Mouse (Mus musculus) heart, adult 2 months (tissue): Measurements from ENCODE around the gene Gm8127. TPM values are rescaled to one million over a fixed set of nuclear protein-coding genes. Genes with fewer than 3 reads are reported as not detected.
"Not testable (repeated sequence)": the region's sequence is repeated elsewhere in the genome, so short reads cannot be mapped to it uniquely, and the experiment has no call there.

Experiments used
- DNase-seq, 2 experiments: peaks; one replicate each; pipeline ENCODE4 v3.0.0; 2021
- H3K27ac ChIP-seq: fragments of 200-600 bp; 2 replicates; pipeline ENCODE4 v1.8.1; 2022
- H3K27me3 ChIP-seq: fragments of 200-500 bp; 2 replicates; pipeline ENCODE4 v1.6.1; 2012; ENCODE audit warnings: mild to moderate bottlenecking, low read length, inconsistent platforms, mixed read lengths; ENCODE audit not compliant: control insufficient read depth, insufficient read depth
- H3K36me3 ChIP-seq: fragments of 200-500 bp; 2 replicates; pipeline ENCODE4 v1.6.1; 2012; ENCODE audit warnings: low read length, inconsistent platforms; ENCODE audit not compliant: control insufficient read depth, insufficient read depth
- H3K4me1 ChIP-seq: fragments of 200-500 bp; 2 replicates; pipeline ENCODE4 v1.6.1; 2011; ENCODE audit warnings: low read length; ENCODE audit not compliant: control insufficient read depth, insufficient read depth
- H3K4me3 ChIP-seq: fragments of 200-600 bp; 2 replicates; pipeline ENCODE4 v1.8.1; 2022
- H3K79me2 ChIP-seq: fragments of 200-500 bp; replicated peaks from 2 replicates; pipeline ENCODE4 v1.6.1; 2012; ENCODE audit warnings: mild to moderate bottlenecking, inconsistent platforms, low read length, moderate library complexity, mixed read lengths; ENCODE audit not compliant: control insufficient read depth, insufficient read depth
- H3K9ac ChIP-seq: fragments of 200-500 bp; 2 replicates; pipeline ENCODE4 v1.6.1; 2012; ENCODE audit warnings: low read depth, mild to moderate bottlenecking, control low read depth, inconsistent platforms, low read length, mixed read lengths
- WGBS: fragments of 180-500 bp; shearing (Covaris S2); methylation state at CpG from one replicate; pipeline ENCODE4 v1.1.7; 2018; 5-methylcytosine and 5-hydroxymethylcytosine counted together
- intact Hi-C: fragments of 180-260 bp; cut with DNase I; formaldehyde crosslinking; loops from one replicate; pipeline ENCODE4 v1.15.1; 2025
- polyA plus RNA-seq: library from polyadenylated mRNA; depleted of rRNA; stranded (reverse); fragments of >200 nt; gene quantifications from 2 replicates; pipeline ENCODE4 v1.2.3, GENCODE M21; 2012
- total RNA-seq, 2 experiments: library from RNA; stranded (reverse); gene quantifications; 2 replicates each; pipeline ENCODE4 v1.2.3; 2021

Gm8127 gene
- total and polyA plus RNA-seq, 3 experiments: not detected

DNA sequence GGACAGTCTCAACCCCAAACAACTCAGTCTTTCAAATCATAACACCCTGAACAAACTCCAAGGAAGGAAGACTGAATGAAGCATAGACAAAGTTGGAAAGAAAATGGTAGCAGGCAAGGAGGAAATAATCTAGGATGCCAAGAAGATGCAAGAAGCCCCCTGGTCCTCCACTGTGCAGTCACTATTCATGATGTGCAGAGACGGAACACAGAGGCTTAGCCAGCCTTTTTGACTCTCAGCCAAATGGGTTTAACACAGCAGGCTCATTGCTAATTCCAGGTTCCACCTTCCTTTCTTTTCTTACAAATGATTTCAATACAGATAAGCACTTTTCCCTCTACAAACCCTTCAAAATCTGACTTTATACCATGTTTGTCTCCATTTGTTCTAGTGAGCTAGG lies 20.5 kb downstream of the Gm8127 start:
- H3K4me1 ChIP-seq, H3K27ac ChIP-seq, H3K79me2 ChIP-seq, intact Hi-C loops, H3K36me3 ChIP-seq, H3K4me3 ChIP-seq, DNase-seq, H3K9ac ChIP-seq, H3K27me3 ChIP-seq: not testable (repeated sequence)
- 63% methylated on average over 1 of the region's 1 CpGs for WGBS

DNA sequence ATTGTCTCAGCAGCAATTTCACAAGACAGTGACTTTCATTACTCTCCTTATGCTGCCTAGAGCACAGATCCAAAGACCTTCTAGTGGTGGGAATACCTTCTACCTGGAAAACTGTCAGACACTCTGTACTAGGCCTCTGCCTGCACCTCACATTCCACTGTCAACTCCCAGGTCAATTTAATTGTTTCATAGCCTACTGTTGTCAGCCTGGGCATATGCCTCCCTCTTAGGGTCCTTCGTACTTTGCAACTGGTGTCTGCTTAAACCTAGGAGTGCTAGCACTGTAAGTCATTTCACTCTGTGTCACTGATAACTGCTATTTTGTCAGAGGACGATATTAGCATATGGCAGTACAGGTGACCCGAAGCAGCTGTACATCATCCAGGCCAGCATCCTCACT lies 24.4 kb downstream of the Gm8127 start:
- H3K36me3 ChIP-seq, H3K79me2 ChIP-seq, H3K9ac ChIP-seq, H3K4me1 ChIP-seq, H3K4me3 ChIP-seq, H3K27ac ChIP-seq, DNase-seq, H3K27me3 ChIP-seq, intact Hi-C loops: not testable (repeated sequence)
- WGBS: 76% methylated on average over 3 of the region's 3 CpGs

DNA sequence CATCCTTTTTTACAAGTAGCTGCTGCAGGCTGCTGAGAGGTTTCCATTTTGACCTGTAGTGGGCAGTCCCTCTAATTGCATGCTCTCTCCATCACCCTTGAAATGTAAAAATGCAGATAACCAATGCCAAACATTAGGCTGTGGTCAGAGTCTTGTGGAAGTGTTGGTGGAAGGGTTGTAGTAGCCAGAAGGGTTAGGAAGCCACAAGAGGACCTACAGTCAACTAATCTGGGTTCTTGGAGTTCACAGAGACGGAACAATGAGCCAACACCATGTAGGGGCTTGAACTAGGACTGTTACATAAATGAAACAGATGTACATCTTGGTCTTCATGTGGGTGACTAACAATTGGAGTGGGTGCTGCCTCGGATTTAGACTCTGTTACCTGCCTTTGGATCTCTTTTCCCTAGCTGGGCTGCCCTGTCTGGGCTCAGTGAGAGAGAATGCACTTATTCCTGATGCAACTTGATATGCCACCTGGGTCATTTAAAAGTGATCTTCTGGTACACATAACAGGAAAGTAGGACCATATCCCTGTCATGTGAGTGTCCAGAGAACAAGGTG lies 25.0 kb downstream of the Gm8127 start:
- WGBS: 20% methylated on average over 2 of the region's 2 CpGs
- H3K79me2 ChIP-seq, DNase-seq, H3K27me3 ChIP-seq, H3K27ac ChIP-seq, H3K36me3 ChIP-seq, H3K4me1 ChIP-seq, intact Hi-C loops, H3K4me3 ChIP-seq, H3K9ac ChIP-seq: not testable (repeated sequence)

DNA sequence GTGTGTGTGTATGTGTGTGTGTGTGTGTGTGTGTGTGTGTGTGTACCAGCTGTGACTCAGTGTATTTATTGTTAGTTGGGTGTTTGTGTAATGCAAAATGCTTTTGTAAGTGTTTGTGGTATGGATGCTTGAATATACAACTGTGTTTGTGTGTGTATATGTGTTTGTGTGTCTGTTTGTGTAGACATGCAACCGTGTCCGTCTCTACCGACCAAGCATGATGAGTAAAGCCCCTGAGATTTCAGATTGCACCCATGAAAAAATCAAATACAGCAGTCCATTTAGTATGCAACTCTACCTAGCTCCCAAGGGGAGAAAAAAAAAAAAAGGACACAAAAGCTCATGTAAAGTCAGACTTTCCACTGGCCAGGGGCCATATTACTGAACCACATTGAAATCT lies 30.2 kb downstream of the Gm8127 start:
- WGBS: 81% methylated on average over 3 of the region's 3 CpGs
- H3K27me3 ChIP-seq, intact Hi-C loops: not testable (repeated sequence)

DNA sequence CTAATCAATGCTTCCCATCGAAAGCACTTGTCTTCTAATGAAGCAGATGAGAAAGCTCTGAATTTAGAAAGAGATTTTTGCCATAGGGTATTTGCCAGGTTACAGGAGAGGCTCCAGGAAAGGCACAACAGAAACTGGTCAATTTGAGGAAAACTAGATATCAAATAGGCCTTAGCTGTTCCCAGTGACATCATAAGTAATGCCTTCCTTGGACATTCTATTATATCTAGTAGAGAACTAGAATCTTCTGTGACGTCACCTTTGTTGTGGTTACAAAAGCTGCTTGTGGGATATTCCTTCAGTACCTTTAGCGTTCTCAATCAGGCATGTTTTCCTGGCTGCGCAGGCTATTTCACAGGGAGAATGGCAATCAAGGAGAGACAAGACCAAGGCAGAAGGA lies 35.3 kb downstream of the Gm8127 start, which contains the start of gene Gm8126:
Gm8126 (plus strand) TSS at position 301 of the 400 bp plus-strand sequence.
- H3K27me3 ChIP-seq, DNase-seq, intact Hi-C loops, H3K79me2 ChIP-seq, H3K4me3 ChIP-seq, H3K9ac ChIP-seq, H3K4me1 ChIP-seq, H3K27ac ChIP-seq, H3K36me3 ChIP-seq: not testable (repeated sequence)
- WGBS: 68% methylated on average over 3 of the region's 4 CpGs

More for the DNA sequence above, 30.2 kb downstream of the Gm8127 start:
- not testable (repeated sequence) for H3K36me3 ChIP-seq, H3K79me2 ChIP-seq, H3K4me1 ChIP-seq, H3K4me3 ChIP-seq, H3K27ac ChIP-seq, DNase-seq, H3K9ac ChIP-seq

DNA sequence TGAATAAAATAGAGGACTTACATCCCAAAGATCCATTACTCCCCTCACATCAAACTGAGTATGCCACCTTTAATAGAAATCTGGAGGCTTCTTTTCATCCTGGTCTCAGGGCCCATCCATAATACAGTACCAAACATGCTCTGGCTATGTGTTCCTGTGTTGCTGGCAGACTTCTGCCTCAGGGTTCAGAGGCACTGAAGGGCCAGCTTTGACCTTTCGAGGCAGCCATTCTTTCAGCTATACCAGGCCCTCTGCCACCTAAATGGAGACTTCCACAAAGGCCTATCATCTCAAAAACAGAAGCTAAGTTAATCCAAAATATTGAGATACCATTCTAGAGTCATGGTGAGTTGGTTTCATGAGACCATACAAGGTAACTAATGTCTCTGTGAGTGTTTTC lies 37.1 kb downstream of the Gm8127 start:
- H3K4me3 ChIP-seq, DNase-seq, H3K9ac ChIP-seq, H3K79me2 ChIP-seq, H3K27me3 ChIP-seq, H3K36me3 ChIP-seq, H3K27ac ChIP-seq, intact Hi-C loops, H3K4me1 ChIP-seq: not testable (repeated sequence)
- WGBS: 55% methylated on average over 1 of the region's 1 CpGs

DNA sequence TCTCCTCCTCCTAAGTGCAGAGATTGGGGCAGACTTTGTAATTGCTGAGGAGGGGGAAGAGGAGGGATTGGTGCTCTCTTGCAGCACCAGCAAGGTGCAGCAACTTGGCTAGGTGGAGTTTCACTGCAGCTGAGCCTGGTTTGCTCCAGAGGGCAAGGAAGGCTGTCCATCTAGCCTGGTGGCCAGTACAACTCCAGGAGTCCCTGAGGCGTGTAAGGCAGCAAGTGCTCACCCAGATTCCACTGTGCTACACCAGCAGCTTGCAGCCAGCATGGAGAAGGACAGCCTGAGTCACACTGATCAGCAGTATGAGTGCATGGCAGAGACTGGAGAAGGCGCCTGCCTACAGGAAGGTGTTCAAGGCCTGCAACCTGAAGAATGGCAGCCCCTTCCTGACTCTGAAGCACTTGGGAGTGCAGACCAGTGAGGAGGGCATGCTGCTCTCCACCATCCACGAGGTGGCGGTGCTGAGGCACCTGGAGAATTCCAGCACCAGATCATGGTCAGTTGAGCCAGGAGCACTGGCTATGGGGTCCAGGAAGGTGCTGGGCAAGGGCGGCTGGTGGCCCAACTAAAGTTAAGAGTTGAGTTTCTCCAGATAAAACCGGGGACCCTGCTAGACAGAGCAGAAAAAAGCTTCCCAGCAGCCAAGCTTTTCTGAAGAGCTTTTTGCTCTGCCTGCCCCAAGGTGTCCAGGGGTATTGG lies 42.9 kb downstream of the Gm8127 start:
- H3K27ac ChIP-seq, H3K4me1 ChIP-seq, intact Hi-C loops, H3K4me3 ChIP-seq, H3K27me3 ChIP-seq, H3K9ac ChIP-seq, H3K36me3 ChIP-seq, DNase-seq, H3K79me2 ChIP-seq: not testable (repeated sequence)
- WGBS: 26% methylated on average over 5 of the region's 6 CpGs

DNA sequence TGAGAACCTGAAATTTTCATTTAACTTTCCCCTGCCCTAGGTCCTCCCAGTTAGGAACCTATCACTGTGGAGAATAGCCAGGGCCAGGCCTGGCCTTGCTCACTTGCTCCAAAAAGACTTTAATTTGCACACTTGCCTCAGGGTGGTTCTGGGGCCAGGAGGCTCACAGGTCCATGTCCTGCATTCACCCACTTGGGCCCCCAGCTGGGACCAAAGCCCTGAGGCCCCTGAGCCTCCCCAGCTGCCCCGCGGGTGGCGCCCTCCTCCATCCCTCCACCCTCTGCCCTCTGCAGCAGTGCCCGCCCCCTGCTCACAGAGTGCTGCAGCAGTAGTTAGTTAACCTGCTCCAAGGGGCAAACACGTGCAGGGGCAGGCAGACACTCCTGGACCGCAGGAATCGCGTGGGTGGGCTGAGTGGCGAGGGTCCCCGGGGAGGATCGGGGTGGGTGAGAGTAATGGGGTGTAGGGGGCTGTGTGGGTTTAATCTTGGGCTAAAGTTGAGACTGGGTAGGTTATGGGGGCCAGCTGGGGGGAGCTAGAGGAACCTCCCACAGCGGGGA lies 43.9 kb downstream of the Gm8127 start:
- H3K4me3 ChIP-seq, H3K79me2 ChIP-seq, H3K36me3 ChIP-seq, H3K9ac ChIP-seq, H3K4me1 ChIP-seq, intact Hi-C loops, H3K27ac ChIP-seq, H3K27me3 ChIP-seq: not testable (repeated sequence)
- peak in 1 of 2 experiments; percentile 37 for DNase-seq
- WGBS: 27% methylated on average over 10 of the region's 12 CpGs
